Mouse (Mus musculus) bone marrow, adult 2 months (tissue): Measurements from ENCODE around the gene Snapin. TPM values are rescaled to one million over a fixed set of nuclear protein-coding genes. Genes with fewer than 3 reads are reported as not detected.

Experiments
- H3K27ac ChIP-seq: fragments of 200-500 bp; 2 replicates; pipeline ENCODE4 v1.5.1; 2012; ENCODE audit warnings: low read depth, mild to moderate bottlenecking, control low read depth, inconsistent platforms, low read length; ENCODE audit not compliant: control insufficient read depth, poor library complexity, insufficient read depth
- H3K4me1 ChIP-seq: fragments of 200-500 bp; 2 replicates; pipeline ENCODE4 v1.6.1; 2011; ENCODE audit warnings: low read length; ENCODE audit not compliant: control insufficient read depth, insufficient read depth
- H3K4me3 ChIP-seq: fragments of 200-500 bp; replicated peaks from 2 replicates; pipeline ENCODE3; 2011; ENCODE audit warnings: mild to moderate bottlenecking, low read depth, low read length, control low read depth; ENCODE audit not compliant: control insufficient read depth
- CTCF ChIP-seq: fragments of 200-500 bp; IDR thresholded peaks from 2 replicates; pipeline ENCODE4 v1.5.1; 2011; ENCODE audit warnings: low read length, control low read depth; ENCODE audit not compliant: control insufficient read depth, insufficient read depth
- POLR2A ChIP-seq: fragments of 200-500 bp; IDR thresholded peaks from 2 replicates; pipeline ENCODE4 v1.6.1; 2011; ENCODE audit warnings: low read depth, mild to moderate bottlenecking, control low read depth, low read length, borderline replicate concordance; ENCODE audit not compliant: control insufficient read depth
- WGBS: fragments of 180-500 bp; shearing (Covaris S2); methylation state at CpG from one replicate; pipeline ENCODE4 v1.1.7; 2018; 5-methylcytosine and 5-hydroxymethylcytosine counted together
- polyA plus RNA-seq: library from polyadenylated mRNA; stranded (reverse); fragments of >200 nt; gene quantifications from 2 replicates; pipeline ENCODE4 v1.2.4, GENCODE M21; 2011; ENCODE audit warnings: low replicate concordance; ENCODE audit not compliant: missing spikeins, insufficient read depth, insufficient read length

The Snapin gene
- polyA plus RNA-seq, 1 experiment = 22.4 TPM

DNA sequence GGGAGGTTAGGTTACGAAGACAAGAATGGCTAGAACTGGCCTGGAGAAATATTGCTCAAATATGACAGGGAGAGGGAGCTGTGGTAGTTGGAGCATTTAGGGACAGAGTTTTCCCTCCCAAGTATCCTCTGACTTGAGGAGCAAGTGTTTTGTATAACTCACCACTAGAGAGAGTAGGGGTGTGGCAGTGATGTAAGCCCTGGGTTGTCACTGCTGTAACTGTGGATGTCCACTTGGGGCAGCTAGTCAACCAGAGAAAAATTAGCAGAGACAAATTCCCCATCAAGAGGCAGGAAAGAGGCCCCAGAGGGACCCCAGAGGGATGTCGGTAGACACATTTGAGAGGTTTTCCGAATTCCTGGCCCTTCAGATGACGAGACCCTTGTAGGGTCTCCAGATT is 34.6 kb upstream of the Snapin start:
- H3K27ac ChIP-seq = no peak overlapping the region
- no peaks in the 10 kb centered on the region; the same call in 1 of the 2 replicates for H3K4me1 ChIP-seq
- no peak overlapping the region for H3K4me3 ChIP-seq
- 66% methylated on average over 4 of the region's 4 CpGs for WGBS
- TF ChIP-seq POLR2A = no peak
- TF ChIP-seq CTCF = peak; percentile 40; the same call in 1 of the 2 replicates

DNA sequence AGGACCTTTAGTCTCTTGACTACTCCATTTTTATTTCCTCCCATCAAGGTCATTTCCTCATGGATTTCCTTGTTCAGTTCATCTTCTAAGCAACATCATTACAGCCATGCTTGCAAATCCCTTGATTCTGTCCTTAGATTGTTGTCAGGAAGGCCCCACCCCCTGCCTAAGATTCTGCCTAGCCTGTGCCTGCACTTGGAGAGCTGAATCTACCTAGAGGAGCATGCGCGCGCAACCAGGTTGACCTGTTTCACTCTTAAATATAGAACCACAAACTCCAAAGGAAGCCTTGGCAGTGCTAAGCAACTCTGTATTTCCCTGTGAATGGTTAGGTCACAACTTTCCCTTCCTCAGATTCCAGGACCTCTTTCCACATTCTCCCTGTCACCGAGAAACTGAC is 26.9 kb upstream of the Snapin start:
- no peak overlapping the region for H3K4me3 ChIP-seq
- WGBS = 83% methylated on average over 4 of the region's 4 CpGs
- peaks cover 3% of the 10 kb centered on the region; the same call in 1 of the 2 replicates for H3K4me1 ChIP-seq
- H3K27ac ChIP-seq = no peak overlapping the region
- no peak for TF ChIP-seq CTCF
- TF ChIP-seq POLR2A = no peak

DNA sequence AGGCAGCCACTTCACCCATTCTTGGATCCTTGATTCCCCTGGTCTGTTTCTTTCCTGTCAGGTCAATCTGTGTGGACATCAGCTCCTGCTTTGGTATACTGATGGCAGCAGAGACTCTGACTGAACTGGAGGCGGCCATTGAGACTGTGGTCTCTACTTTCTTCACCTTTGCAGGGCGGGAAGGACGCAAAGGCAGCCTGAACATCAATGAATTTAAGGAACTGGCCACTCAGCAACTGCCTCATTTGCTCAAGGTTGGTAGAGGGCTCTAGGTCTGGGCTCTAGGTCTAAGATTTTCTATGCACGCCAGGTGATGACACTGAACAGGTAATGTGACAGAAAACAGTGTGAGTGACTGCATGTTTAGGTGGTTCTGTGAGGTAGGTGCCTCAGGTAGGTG is 25.0 kb upstream of the Snapin start:
- 77% methylated on average over 4 of the region's 4 CpGs for WGBS
- no peak for TF ChIP-seq POLR2A
- no peak for TF ChIP-seq CTCF
- H3K27ac ChIP-seq = no peak overlapping the region
- H3K4me3 ChIP-seq = peak overlapping the region; percentile 10
- H3K4me1 ChIP-seq = peaks cover 3% of the 10 kb centered on the region; the same call in 1 of the 2 replicates

DNA sequence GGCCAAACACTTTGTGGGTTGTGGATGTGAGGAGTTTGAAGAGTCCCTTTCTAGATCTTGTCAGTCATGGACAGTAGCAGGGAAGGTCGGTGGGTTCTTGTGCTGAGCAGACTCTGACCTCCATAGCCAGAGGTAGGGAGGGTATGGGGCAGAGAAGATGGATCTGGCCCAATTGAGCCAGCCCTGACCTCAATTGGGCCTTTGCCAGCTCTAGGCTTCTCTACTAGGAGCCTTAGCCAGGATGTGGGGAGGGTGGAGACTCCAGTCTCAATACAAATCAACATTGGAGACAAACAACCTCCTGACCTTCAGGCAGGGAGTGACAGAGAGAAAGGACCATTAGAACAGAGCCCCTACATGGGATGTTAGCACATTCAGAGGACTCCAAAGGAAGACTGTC is 24.4 kb upstream of the Snapin start:
- 4% methylated on average over 1 of the region's 1 CpGs for WGBS
- no peak overlapping the region for H3K27ac ChIP-seq
- peak overlapping the region; percentile 74 for H3K4me3 ChIP-seq
- peaks cover 3% of the 10 kb centered on the region; the same call in 1 of the 2 replicates for H3K4me1 ChIP-seq
- no peak for TF ChIP-seq CTCF
- TF ChIP-seq POLR2A = no peak

DNA sequence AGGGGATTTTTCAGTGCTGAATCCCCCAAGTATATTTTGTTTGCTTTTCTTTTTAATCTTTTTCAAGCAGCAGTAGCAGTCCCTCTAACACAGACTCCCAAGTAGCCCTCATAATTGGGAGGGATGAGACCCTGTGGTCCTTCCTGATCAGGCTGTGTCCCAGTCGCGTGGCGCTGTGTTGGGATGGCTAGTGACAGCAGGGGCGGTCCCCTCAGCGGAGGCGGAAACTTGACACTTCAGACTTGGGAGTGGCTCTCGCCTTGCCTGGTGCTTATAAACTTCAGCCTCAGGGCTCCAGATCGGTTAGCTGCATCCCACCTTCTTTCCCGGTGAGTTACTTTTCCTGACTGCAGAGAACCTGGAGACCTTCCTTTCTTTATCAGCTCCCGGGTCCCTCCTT is 23.9 kb upstream of the Snapin start:
- H3K4me1 ChIP-seq = peaks cover 3% of the 10 kb centered on the region; the same call in 1 of the 2 replicates
- peak overlapping the region; percentile 74 for H3K4me3 ChIP-seq
- WGBS = 2% methylated on average over 10 of the region's 10 CpGs
- no peak overlapping the region for H3K27ac ChIP-seq
- TF ChIP-seq CTCF (no peak), POLR2A (peak; percentile 69; the same call in 1 of the 2 replicates)

GRCm38 (mm10) chr3:90513796-90514590 is 23.2 kb upstream of the Snapin start, which contains the start of the genes S100a1 and S100a13:
Gene S100a1, minus strand, starts transcription at chr3:90514392.
Gene S100a13, plus strand, starts transcription at chr3:90514435.
- Histone ChIP-seq H3K4me3 (peak within 1 kb of the TSS; percentile 74), H3K27ac (peak within 1 kb of the TSS; percentile 15; the same call in 1 of the 2 replicates), H3K4me1 (peaks cover 3% of the 10 kb centered on the region; the same call in 1 of the 2 replicates)
- TF ChIP-seq POLR2A (peak; percentile 40; the same call in 1 of the 2 replicates), CTCF (peak; percentile 12; the same call in 1 of the 2 replicates)
- WGBS = 6% methylated on average over 25 of the region's 25 CpGs

DNA sequence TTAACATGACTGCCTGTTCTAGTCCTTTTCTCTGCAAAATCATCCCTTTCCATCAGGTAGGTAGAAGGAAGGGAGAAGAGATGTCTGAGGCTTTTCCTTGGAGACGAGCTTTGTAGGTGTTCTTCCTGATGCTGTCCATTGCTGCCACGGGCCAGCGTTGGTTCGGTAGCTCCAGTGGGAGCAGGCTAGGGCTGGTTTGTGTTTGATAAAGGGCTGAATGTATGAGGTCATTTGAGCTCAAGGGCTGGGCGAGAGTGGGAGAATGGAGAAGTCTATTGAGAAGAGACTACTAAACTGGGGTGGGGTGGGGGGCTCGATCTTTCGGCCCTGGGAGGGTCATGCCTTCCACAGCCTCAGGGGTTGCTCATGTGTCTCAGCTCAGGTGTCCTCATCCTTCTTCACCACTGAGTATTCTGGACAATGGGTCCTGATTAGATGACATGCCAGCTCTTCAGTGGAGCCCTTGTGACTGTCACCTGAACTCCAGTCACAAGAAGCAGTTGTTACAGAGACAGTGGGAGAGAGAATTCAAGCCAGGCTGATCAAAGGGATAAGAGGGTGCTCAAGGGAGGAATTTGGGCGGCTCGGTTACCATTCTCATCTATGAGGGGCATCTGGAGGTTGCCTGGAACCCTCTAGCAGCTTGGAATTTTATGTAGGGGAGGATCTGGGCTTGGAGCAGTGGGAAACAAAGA is 22.3 kb upstream of the Snapin start:
- H3K4me3 ChIP-seq = no peak overlapping the region
- H3K4me1 ChIP-seq = peaks cover 3% of the 10 kb centered on the region; the same call in 1 of the 2 replicates
- H3K27ac ChIP-seq = no peak overlapping the region
- WGBS = 81% methylated on average over 9 of the region's 9 CpGs
- TF ChIP-seq POLR2A = no peak
- TF ChIP-seq CTCF = no peak

GRCm38 (mm10) chr3:90512276-90512675 is 21.4 kb upstream of the Snapin start:
- TF ChIP-seq POLR2A (no peak), CTCF (no peak)
- H3K4me3 ChIP-seq = no peak overlapping the region
- no peak overlapping the region for H3K27ac ChIP-seq
- 75% methylated on average over 5 of the region's 5 CpGs for WGBS
- H3K4me1 ChIP-seq = peaks cover 3% of the 10 kb centered on the region; the same call in 1 of the 2 replicates
